Mouse (Mus musculus) large intestine, adult 2 months (tissue): ENCODE results near the gene Col6a6. TPM values are rescaled to one million over a fixed set of nuclear protein-coding genes. Genes with fewer than 3 reads are reported as not detected.
A peak's percentile ranks its signal among the peaks of the same experiment; 100 is the strongest.
"Not testable (repeated sequence)": the region's sequence is repeated elsewhere in the genome, so short reads cannot be mapped to it uniquely, and the experiment has no call there.

Source experiments
- DNase-seq: peaks from one replicate; pipeline ENCODE4 v3.0.0-alpha.2; 2012; ENCODE audit warnings: low read depth, low spot score
- WGBS: fragments of 180-500 bp; shearing (Covaris S2); methylation state at CpG from one replicate; pipeline ENCODE4 v1.1.7; 2018; 5-methylcytosine and 5-hydroxymethylcytosine counted together
- polyA plus RNA-seq: library from polyadenylated mRNA; depleted of rRNA; stranded (reverse); fragments of >200 nt; gene quantifications from 2 replicates; pipeline ENCODE4 v1.2.3, GENCODE M21; 2012; rRNA removed

Col6a6 gene
- polyA plus RNA-seq: 0.01 and 0.03 TPM in 2 replicates

DNA sequence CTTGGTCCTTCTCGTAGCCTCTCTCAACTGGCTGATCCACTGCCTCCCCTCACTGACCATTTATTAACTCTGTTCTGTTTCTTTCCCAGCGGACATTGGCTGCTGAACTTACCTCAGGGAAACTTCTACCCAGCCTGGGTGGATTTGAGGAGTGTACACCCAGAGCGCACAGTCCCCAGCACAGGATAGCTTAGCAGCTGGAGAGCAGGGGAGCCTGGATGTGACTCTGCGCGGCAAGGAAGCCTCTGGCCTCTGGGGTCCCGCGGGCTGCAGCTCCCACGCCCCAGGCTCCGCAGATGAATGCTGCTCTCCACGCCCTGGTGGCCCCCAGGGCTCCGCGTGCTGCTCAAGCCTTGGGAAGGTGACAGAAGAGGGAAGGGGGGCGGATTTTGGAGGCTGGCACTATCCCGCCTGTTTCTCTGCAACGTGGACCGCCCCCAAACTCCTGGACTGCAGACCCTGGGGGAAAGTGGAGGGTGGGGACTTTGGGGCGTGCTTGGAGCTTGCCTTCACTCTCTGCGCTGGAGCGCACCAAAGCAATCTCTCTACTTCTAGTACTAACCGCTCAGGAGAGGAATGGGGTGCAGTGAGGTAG lies at the start of gene Col6a6:
Gene Col6a6, minus strand, starts transcription at position 370 of the 595 bp plus-strand sequence.
- no peak for DNase-seq
- WGBS: 12% methylated on average over 20 of the region's 20 CpGs

DNA sequence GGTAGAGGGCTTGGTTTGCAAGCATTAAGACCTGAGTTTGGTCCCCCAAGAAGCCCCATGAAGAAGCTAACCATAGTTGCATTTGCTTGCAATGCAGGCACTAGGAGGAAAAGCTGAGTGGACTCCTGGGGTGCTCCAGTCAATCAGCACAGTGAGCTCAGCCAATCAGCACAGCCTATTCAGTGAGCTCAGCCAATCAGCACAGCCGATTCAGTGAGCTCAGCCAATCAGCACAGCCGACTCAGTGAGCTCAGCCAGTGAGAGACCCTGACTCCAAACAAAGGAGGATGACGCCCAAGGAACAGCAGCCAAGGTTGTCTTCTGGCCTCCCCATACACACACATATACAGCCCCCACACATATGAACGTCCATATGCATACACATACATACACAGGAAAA lies 48.2 kb upstream of the Col6a6 start:
- 92% methylated on average over 4 of the region's 4 CpGs for WGBS
- no peak for DNase-seq

DNA sequence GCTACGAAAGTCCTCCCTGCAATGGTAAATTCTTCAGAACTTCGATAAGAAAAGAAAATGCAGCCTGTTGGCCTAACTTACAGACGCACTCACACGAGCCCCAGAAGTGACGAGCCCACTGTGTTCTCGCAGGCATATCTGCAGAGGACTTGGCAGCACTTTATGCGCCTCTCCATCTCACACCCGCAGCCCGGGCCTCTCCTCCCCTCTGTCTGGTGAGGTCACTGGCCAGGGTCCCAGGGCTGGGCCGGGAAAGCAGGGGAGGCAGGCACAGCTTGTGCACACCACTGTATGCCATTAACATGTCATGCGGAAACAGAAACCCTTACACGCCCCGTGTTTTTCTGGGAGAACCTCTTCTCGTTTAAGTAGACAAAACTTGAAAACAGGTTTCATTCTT lies 43.7 kb upstream of the Col6a6 start:
- DNase-seq: no peak
- 66% methylated on average over 14 of the region's 14 CpGs for WGBS

DNA sequence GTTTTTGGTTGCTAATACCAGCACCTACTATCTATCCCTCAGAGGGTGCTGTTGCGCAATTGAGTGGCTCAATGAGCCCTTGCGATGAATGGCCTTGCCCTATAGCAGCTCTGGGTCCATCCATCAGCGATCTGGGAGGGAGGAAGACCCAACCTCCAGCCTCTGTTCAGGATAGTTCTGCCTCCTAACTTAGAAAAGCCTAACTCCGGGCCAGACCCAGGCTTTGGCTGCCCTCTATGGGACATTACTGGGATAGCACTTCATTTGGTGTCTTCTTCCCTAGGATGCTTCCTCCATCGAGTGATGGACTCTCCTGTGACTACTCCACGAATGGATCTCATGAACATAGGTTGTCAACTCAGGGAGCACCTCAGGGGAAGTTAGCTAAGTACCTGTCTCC lies 29.8 kb upstream of the Col6a6 start:
- DNase-seq: peak; percentile 7
- 15% methylated on average over 6 of the region's 6 CpGs for WGBS

DNA sequence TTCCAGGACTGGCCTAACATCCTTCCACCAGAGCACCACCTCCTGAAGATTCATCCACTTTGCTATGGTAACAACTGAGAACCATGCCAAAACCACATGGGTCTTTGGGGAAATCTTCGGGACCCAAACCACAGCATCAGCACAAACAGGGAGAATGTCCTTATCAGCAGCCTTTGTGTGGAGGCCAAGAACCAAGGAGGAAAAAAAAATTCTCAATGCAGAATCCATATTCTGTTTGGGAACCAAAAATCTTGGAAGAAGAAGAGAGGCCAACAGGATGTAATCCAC lies 24.8 kb upstream of the Col6a6 start:
- WGBS: 68% methylated on average over 1 of the region's 1 CpGs
- no peak for DNase-seq

DNA sequence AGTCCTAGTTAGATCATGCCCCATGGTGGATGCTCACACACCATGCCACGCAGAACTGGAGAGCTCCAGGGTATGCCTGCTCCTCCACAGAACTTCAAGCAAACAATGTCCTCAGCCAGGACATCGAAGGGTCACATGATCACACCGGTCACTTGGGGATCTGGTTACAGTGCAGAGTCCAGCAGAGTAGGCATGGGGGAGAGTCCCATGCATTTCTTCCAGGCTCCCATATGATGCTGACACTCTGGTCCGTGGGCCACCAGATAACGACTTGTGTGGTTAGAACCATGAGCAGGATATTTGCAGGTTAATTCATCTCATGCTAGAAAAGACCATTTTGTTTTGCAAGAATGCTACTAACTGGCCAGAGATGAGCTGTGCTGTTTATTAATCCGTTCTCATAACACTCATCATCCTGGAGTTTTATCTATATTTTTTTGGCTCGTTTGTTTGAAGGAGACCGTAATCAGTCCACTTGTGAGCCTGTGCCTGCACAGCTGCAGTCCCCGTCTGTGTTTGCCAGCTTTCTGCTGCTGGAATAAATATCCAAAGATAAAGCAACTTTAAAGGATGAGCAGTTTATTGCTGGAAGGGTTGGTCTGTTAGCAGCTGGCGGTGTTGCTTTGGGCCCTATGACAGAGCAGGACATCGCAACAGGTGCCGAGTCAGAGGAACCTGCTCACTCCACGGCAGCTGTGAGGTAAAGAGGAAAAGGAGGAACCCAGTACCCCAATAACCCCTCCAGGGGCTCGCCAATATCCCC lies 24.2 kb upstream of the Col6a6 start:
- no peak for DNase-seq
- 58% methylated on average over 14 of the region's 14 CpGs for WGBS

DNA sequence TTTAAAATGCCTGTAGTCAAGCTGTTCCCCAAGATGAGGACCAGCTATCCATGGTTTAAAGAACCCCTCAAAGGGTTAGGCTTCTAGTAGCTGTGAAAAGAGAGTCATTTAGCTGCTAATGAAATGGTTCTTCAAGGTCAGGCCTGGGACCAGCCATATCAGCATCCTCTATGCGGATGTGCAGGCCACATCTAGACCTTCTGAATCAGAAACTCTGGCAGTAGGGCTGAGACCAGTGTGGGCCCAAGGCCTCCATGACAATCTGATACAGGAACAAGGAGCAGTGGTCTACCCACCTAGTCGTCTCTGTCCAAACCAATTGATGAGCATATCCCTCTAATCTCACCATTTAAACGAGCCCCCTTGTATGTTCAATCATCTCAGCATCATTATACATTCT lies 23.1 kb upstream of the Col6a6 start:
- no peak for DNase-seq
- 86% methylated on average over 3 of the region's 3 CpGs for WGBS

GRCm38 (mm10) chr9:105848396-105848795 lies 20.4 kb upstream of the Col6a6 start:
- WGBS: 71% methylated on average over 4 of the region's 4 CpGs
- DNase-seq: no peak

GRCm38 (mm10) chr9:105847261-105847660 lies 19.3 kb upstream of the Col6a6 start:
- 85% methylated on average over 5 of the region's 5 CpGs for WGBS
- no peak for DNase-seq

GRCm38 (mm10) chr9:105841386-105841785 lies 13.4 kb upstream of the Col6a6 start:
- WGBS: 41% methylated on average over 5 of the region's 5 CpGs
- not testable (repeated sequence) for DNase-seq

DNA sequence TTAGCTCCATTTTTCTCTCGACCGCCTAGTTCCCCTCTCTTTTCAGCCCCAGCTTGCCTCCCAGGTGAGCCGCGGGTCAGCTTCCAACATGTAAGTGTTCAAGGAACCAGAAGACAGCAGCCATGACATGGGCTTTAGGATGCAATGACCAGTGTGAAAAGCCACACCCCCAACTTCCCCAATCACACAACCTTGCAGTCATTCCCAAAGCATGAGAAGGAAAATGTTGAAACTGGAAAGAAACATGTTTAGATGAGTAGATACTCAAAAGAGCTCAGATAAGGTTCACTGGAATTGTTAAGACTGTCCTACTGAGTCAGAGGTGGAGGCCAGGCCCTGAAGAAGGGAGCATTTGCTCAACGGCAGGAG lies 11.2 kb upstream of the Col6a6 start:
- DNase-seq: no peak
- WGBS: 92% methylated on average over 5 of the region's 5 CpGs

DNA sequence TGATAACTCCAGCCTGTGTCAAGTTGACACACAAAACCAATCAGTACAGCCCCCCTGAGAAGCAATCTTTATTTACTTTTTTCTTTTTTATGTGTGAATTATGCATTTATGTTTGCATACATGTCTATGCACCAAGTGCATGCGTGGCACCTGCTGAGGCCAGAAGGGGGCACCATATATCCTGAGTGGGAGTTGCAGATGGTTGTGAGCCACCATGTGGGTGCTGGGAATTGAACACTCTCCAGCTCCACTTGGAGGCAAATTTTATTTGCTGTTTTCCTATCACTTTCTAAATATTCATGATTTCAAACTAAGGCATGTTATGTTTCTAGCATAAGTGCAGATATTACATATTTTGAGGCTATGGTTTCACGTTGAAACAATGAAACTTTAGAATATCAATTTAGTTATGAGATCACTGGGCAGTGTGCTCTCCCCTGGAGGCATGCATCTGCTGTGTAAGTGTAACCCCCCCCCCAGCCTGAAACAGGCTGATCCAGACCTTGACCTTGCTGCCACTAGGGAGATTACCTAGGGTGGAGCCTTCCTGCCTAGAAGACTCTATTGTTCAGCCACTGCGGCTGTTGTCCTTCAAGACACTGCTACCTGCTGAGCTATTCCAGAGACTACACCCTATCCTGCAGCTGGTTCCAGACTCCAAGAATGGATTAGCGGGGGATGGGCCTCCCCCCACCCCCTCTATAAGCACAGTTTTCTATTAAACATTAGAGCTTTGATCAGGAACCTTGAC lies 10.6 kb upstream of the Col6a6 start:
- DNase-seq: no peak
- WGBS: 81% methylated on average over 4 of the region's 4 CpGs

DNA sequence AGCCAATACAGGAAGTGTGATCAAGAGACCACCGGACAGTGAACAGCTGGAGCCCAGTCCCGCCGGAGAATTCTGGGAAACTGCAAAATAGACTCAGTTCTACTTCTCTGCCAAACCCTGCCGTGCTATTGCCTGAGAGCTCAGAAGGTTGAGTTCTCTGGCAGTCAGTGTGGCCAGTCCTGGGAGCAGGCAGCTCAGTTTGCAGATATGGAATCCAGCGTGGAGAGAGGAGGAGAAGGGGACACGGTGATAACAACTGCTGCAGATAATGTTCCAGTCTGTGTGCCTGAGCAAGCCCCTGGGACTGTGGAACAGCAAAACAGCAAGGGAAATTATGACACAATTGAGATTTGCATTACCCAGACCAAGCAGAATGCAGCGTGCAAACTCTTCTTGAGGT lies 7.6 kb upstream of the Col6a6 start:
- DNase-seq: no peak
- WGBS: 67% methylated on average over 7 of the region's 7 CpGs

DNA sequence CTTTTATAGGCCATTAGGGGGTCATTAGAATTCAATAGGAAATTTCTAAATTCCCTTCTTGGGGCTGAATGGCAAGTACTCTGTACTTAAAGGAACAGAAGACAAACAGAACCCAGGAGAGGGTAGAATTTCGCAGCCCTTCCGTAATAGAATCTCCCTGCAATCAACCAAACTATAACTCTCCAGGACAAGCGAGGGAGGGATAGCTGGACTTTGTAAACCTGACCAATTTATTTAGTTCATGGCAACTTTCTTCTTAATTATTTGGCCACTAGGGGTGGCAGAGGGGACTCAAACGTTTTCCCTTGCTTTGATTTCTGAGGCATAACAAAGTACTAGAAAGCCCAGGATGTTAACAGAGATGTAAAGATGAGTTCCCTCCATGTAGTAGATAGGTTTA lies 6.8 kb upstream of the Col6a6 start:
- WGBS: 33% methylated on average over 4 of the region's 4 CpGs
- no peak for DNase-seq

- WGBS: 73% methylated on average over 9 of the region's 9 CpGs
- no peak for DNase-seq
These were observed 3.3 kb upstream of the Col6a6 start for GRCm38 (mm10) chr9:105831291-105831690.

- DNase-seq: no peak
- 49% methylated on average over 8 of the region's 8 CpGs for WGBS
These were observed 798 bp downstream of the Col6a6 start for GRCm38 (mm10) chr9:105827076-105827647.

- no peak for DNase-seq
- 78% methylated on average over 6 of the region's 6 CpGs for WGBS
These were observed 7.2 kb downstream of the Col6a6 start for GRCm38 (mm10) chr9:105820711-105821110.

DNA sequence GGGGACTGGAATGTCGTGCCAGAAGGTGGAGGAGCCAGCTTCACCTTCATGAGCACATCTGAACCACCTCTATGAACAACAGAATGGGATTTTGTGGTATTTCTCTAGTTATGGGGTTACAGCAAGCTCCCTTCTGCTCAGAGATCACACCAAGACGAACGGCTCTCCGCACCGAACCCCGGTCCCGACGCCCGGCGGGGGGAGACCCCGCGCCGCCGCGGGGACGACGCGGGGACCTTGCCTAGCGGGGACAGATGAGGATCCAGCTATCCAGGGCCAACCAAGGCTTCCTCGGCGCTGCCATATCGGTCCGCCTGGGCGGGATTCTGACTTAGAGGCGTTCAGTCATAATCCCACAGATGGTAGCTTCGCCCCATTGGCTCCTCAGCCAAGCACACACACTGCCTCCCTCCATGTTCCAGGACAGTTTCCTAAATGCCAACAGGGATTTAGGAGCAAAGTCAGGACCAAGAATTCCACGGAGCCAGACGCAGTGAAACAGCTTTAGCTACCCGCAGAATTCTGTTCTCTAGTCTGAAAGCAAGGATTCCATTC lies 8.7 kb downstream of the Col6a6 start:
- DNase-seq: no peak
- WGBS: 63% methylated on average over 29 of the region's 29 CpGs

DNA sequence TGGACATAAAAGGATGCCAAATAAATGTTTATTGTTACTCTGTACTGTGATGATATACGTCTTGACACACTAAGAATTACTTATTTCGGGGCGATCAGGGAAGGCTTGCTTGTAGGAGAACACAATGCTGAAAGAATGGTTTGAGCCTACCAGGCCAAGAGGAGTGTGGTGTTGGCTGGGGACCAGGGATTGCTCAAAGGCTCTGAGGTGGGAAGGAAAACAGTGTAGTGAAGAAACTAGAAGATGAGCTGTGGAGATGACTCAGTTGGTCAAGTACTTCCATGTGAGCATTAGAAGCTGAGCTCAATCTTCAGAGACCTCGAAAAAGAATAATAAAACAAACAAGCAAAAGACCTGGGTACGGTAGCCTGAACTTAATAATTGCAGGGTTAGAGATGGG lies 13.5 kb downstream of the Col6a6 start:
- DNase-seq: no peak
- WGBS: 80% methylated on average over 5 of the region's 5 CpGs

DNA sequence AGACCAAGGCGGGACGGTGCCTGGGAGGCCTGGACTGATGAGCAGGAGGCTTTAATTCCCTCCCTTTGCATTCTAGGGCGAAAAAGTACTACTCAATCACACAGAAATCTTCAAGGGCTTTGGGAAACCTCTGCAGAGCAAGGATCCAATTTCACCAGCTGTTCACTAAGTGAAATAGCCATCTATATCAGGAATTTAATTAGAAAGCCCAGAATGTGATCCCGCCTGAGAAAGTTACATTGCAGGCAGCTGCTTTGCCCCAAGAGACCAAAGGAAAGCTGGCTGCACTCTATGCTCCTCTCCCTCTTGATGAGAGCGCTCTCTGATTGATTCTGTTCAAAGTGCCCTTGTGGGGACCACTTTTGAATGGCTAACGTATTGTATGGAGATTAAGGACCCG lies 16.5 kb downstream of the Col6a6 start:
- WGBS: 73% methylated on average over 7 of the region's 7 CpGs
- no peak for DNase-seq
